Mouse (Mus musculus) cerebellum, adult 8-10 months (tissue): ENCODE results near the gene Tmem131.
A peak's percentile ranks its signal among the peaks of the same experiment; 100 is the strongest.

Source experiments
- DNase-seq: peaks from one replicate; pipeline ENCODE4 v3.0.0; 2022

Tmem131 gene

GRCm38 (mm10) chr1:36937648-36938047 is 5.8 kb downstream of the Tmem131 start:
- DNase-seq, result no peak

DNA sequence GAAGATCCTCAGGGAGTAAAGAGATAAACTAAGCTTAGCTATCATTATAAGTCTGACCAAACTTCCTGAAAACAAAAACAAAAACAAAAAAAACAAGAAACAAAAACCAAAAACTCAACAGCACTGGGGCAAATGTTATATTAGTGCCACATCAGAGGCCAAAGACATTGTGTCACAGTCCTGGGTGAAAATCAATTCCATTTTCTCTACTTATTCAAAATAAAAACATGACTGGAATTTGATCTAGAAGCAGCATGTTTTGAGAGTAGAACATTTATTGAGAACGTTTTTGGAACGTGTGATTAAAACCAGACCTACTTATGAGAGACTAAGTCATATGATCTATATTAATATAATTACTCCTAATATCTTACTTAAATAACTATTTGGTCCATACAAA is 6.5 kb downstream of the Tmem131 start:
- DNase-seq, result no peak

GRCm38 (mm10) chr1:36936567-36936966 is 6.9 kb downstream of the Tmem131 start:
- no peak for DNase-seq

DNA sequence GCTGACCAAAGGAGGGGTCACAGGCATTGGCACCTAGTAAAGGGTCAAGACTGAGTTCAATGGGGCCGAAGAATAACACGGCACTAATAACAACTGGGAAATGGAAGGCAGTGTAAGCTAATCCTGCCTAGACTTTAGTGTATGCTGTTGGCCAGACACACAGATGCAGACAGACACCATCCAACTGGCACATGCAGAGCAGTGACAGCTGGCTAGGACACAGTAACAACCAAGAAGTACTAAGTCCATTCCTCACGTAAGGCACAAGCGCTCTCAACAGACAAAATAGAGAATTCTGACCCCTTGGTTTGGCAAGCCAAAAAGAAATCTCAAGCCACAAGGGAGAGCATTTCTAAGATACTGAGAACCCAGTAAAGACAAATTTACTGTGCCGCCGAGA is 8.7 kb downstream of the Tmem131 start:
- DNase-seq, result no peak

DNA sequence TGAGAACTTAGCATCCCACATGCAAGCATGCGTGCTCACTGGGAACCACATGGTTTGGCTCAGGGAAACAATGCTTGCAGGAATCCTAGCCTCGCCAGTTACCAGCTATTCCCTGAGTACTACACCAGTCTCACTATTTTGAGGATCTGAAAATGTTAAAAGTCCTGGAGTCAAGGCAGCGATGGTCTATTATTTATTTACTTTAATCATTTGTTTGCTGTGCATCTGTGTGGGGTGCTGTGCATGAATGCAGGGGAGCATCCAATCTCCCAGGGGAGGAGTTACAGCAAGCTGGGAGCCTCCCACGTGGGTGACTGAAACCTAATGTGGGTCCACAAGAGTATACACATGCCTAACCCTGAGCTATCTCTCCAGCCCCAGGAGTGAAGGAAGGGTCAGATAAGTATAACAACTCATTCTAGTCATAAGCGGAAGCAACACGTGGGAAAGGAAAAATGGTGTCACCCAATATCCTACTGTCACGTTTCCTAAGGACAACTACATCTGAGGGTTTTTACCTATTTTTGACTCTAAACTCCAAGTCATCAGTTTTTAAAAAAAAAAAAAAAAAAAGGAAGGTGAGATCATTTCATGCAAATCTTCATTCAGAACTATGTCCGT is 9.4 kb downstream of the Tmem131 start:
- DNase-seq, result no peak

DNA sequence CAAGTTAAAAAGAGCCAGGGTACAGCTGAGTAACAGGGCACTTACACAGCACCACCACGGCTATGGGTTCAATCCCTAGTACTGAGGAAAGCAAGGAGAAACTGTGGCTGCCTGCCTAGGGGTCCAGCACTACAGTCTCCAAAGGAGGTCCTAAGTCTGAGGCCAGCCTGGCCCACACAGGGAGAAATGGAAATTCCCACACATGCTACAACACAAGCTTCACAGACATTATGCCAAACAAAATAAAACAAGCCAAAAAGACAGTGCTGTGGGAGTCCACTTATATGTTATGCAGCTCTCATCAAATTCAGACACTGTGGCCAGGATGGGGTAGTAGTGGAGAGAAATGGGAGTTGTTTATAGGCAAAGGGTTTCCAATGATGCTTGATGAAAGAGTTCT is 11.2 kb downstream of the Tmem131 start:
- DNase-seq, result no peak

DNA sequence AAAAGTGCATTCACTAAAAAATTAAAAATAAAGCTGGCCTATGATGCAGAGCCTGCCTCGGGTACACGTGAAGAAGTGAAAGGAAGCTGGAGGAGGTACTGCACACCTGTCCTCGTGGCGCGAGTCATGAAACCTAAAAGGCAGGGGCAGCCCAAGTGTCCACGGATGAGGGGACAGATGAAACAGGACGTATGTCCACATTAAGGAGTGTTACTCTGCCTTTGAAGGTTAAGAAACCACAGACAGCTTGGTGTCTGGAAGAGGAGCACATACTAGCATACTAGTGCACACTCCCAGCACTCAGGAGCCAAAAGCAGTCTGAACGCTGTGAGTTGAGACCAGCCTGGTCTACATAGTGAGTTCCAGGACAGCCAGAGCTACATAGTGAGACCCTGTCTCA is 12.6 kb downstream of the Tmem131 start:
- DNase-seq, result no peak

- no peak for DNase-seq
These were observed 13.5 kb downstream of the Tmem131 start for GRCm38 (mm10) chr1:36929996-36930395.

- DNase-seq, result no peak
These were observed 14.8 kb downstream of the Tmem131 start for GRCm38 (mm10) chr1:36928357-36929330.

DNA sequence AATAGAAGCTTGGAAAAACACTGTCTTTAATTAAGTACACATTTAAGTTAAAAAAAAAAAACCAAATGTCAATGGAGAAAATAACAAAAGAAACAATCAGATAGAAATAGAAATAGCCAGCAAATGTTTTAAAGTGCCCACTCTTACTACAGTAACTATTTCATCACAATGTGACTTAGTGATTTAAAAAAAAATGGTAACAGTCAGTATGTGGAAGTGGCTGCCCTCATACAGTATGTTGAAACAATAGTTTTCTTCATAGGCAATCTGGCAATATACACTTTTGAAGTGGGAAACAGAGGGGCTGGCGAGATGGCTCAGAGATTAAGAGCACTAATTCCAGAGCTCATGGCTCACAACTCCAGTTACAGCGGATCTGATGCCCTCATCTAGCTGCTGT is 15.9 kb downstream of the Tmem131 start:
- no peak for DNase-seq

GRCm38 (mm10) chr1:36926738-36927137 is 16.7 kb downstream of the Tmem131 start:
- DNase-seq, result no peak

DNA sequence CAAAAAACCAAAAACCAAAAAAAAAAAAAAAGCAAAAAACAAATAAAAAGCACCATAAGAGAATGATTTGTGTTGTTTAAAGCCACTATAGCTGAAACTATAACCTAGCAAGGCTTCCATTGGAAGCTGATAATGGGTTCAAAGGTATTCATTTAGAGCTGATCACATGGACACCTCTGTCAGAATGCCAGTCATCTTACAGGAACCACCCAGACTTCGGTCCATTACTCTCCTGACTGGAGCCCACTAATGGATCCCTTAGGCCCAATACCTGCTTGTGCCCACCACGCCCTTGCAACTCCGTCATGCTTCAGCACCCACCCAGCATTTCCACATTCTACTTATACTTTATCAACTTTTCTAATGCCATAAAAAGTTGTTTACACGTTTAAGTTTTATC is 17.2 kb downstream of the Tmem131 start:
- DNase-seq, result no peak

DNA sequence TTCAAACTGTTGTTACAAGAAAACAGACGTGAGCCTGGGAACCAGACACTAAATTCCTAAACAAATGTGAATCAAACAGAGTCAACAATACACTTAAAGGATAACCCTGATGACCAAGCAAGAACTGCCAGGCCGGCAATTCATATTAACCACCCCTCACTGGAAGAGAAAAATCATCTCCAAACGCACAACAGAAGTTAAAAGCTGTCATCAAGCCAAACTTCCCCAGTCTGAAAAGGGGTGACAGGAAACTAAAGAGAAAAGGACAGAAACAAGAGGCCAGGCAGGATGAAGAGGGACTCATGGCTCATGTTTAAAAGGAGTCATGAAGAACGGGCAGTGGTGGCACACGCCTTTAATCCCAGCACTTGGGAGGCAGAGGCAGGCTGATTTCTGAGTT is 17.7 kb downstream of the Tmem131 start:
- no peak for DNase-seq

- no peak for DNase-seq
These were observed 18.6 kb downstream of the Tmem131 start for GRCm38 (mm10) chr1:36924853-36925252.

- DNase-seq, result no peak
These were observed 19.6 kb downstream of the Tmem131 start for GRCm38 (mm10) chr1:36923911-36924310.

GRCm38 (mm10) chr1:36922623-36923421 is 20.6 kb downstream of the Tmem131 start:
- no peak for DNase-seq

DNA sequence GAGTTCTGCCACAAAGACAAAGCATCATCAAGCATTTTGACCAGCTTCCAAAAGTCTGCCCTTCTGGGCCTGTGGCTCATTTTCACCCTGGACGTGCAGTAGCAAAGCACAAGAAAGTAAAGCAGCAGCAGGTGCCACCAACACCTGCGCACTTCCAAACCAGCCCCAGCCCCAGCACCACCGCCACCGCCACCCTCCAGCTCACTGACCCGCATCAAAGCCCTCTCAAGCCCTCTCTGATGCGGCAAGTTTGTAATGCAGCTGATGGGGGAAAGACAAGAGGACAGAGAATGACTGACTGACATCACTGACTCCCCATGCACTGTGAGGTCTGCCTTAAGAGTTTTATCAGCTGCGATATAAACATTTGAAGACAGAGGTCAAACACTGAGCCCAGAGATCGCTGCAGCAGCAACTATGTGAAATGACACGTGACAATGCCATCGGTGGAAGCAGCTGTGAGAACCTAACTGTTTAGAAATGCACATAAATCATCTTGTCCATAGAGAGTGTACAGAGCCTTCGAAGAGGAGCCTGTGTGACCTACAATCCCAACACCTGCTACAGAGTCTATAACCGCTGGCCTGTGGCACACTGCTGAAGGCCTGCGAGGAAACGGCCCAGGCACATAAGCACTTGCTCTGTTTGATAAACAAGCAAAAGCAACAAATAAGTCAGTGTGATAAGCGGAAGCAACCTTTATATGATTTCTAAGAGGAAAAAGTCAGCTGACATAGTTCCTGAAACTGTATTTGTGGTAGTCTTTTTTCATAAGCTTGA is 21.7 kb downstream of the Tmem131 start:
- no peak for DNase-seq

- DNase-seq, result no peak
These were observed 22.7 kb downstream of the Tmem131 start for GRCm38 (mm10) chr1:36920726-36921125.

- DNase-seq, result peak; percentile 36
These were observed 23.2 kb downstream of the Tmem131 start for GRCm38 (mm10) chr1:36920154-36920716.

DNA sequence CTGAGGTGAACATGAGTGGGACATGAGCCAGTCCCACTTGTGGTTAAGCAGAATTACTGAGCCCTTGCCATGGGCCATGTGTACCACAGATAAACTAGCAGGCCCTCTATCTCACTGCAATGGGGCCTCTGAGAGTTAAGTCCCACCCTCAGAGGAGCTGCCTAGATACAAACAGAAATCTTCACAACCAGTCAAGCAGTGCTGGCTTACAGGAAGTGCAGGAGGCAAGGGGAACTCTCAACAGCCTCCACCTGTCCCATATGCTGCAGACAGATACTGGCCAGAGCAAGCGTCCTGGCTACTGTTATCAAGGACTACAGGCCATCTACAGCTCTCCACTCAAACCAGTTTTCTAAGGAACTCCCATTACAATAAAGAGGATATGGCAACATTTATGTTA is 23.7 kb downstream of the Tmem131 start:
- no peak for DNase-seq

DNA sequence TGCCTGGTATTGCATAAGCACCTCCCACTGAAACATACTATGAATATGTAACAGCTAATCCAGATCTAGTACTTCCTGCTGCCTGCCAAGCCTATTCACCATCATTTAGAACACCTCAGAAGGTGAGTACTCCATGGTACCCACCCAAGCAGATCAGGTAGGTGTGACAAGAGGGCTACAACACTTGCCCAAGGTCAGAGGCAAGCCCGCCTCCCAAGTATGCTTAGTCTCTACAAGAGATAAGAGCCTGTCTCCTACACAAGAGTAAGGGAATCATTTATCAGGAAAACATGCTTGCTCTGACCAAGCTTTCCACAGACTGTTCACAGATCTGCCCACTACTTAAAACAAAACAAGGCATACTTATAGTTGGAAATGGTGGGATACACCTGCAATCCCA is 26.0 kb downstream of the Tmem131 start:
- DNase-seq, result no peak

DNA sequence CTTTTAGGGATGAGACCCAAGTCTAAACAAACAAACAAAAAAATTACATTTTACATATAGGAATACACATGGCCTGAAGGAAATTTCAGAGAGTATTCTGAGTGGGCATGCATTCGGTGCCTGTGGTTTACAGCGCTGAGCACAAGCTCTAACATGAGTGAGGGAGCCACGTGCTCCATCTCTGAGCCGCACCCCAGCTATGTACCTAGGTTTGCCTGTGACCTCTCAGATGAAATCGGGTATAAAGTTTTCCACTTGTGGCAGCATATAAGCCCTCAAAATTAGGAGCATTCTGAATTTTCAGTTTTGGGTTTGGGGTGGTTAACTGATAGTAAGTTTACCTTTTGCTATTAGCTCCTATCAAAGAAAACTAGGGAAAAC is 28.3 kb downstream of the Tmem131 start:
- DNase-seq, result no peak
